Mouse (Mus musculus): Measurements from ENCODE around the gene Dnajc25.

Gene Dnajc25

DNA sequence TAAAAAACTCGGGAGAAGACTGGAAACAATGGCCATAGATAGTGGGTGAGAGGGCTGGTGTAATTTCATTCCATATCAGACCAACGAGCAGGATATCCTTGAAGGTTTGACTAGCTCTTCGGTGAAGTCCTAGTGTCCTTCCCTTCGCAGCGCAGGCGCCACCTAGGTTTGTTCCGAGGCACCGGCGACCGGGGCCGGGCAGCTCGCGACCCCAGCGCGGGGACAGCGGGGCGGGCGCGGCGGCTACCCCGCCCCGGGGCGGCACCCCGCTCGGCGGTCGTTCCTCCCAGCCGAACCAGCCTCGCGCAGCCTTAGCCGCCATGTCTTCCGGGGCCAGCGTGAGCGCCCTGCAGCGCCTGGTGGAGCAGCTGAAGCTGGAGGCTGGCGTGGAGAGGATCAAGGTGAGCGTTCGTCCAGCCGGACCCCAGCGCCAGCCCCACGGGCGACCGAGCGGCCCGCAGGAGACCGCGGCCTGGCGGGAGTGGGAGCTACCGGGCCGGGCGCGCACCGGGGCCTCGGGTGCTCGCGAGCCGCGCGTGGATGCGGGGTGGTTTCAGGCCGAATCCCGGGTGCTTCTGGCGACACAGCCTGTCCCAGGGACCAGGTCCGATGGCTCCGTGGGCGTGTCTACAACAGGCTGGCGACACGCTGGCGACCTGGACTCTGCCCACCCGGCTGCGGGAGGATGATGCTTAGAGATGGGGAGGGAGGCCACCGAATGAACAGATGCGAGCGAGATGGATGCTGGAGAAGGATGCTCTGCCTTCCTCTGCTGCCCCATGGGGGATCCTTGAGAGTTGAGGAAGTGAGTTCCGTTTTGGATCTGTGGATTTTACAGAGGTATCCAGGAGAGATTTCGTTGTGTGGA is 40.3 kb downstream of the Dnajc25 start, which contains the start of gene Gng10:
Gene Gng10, plus strand, starts transcription at position 171 of the 868 bp plus-strand sequence.
- TF ChIP-seq GATA4 (IDR thresholded peaks at IDR 0.05; ENCODE audit: insufficient replicate concordance, low read length): no peak

DNA sequence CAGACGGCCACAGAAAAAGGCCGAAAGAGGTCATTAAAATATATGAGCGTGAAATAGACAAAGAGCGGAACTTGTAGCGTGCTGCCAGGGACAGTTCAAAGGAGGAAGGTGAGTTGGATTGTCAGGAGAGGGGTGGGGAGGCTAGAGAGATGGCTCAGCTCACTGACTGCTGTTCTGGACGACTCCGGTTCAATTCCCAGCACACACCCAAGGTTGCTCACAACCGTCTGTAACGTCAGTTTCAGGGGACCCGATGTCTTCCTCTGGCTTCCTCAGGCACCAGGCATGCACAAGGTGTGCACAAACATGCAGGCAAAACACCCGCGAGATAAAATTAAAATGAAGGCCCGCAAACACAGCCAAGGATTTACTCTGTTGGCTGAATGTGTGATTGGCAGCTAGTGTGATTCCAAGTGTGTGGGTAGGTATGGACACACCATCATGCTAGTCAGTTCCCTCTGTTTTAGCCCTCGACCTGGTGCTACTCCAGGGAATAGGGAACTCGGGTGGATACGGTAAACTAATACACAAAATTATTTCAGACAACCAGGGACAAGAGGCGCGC is 41.0 kb downstream of the Dnajc25 start:
- no peak for TF ChIP-seq GATA4 (IDR thresholded peaks at IDR 0.05; ENCODE audit: insufficient replicate concordance, low read length)

DNA sequence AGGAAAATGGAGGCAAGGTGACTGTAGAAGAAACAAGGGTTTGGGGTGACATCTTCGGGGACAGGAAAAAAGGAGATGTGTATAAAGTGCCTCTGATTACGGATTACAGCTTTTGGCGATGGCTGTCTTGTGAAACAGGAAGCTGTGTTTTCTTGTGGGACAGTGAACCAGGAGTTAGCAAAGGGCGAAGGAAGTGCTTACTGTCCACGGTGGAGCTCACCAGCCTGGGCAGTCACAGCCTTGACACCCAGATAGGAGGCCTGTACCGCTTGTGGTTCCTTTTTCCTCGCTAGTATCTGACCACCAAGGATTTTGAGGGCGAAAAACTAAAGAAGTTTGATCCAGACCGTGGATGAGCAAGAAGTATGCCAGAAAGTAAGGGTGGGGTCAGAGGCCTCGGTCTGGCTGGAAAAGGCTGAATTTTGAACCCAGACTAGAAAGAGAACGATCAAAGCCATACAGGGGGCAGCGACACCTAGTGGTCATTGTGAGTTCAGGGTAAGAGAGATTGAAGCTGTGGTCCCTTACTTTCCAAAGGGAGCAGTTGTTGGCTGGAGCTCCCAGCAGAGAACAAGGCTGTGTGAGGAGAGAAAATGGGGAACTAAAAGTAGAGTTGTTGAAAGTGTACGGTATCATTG is 41.7 kb downstream of the Dnajc25 start:
- TF ChIP-seq GATA4 (IDR thresholded peaks at IDR 0.05; ENCODE audit: insufficient replicate concordance, low read length): no peak

- TF ChIP-seq GATA4 (IDR thresholded peaks at IDR 0.05; ENCODE audit: insufficient replicate concordance, low read length): no peak
Observed at GRCm38 (mm10) chr4:59037525-59037924, 42.7 kb downstream of the Dnajc25 start.

DNA sequence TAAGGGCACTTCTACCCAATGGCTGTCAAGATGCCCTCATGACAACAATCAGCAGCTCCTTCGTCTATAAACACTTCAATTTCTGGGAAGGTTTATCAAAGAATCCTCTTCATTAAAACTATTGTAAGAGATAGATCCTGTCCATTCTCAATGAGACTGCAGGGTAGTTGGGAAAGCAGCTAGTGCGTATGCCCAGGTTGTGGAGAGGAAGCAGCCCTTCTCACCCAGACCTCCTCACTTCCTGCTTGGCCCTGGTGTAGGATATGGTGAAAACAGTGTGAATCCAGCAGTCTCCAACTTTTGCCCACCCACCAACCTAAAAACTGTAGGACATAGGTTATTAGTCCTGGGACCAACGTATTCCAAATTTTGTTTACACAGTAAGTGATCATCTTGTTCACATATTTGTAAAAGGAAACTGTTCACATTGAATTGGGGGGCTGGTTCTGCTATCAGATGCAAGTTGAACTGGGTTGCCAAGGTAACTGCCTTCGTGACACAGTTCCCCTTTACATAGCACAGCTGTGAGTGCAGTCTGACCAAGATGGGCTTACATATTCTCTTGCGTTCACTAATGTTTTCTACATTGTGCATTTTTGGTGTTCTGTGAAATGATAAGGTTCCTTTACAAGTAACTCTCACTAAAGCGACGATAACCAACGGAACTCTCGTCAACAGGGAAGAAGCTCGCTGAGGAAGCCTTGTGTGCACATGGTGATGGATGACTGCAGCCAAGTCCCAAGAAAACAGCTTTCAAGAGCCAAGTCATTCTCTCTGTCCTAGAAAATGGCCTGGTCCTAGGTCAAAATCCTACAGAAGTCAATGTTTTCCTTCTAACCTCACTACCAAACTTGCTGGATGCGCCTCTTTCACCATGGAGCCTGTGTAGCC is 45.8 kb downstream of the Dnajc25 start:
- TF ChIP-seq GATA4 (IDR thresholded peaks at IDR 0.05; ENCODE audit: insufficient replicate concordance, low read length): no peak

- no peak for TF ChIP-seq GATA4 (IDR thresholded peaks at IDR 0.05; ENCODE audit: insufficient replicate concordance, low read length)
Observed at GRCm38 (mm10) chr4:59043074-59043473, 48.2 kb downstream of the Dnajc25 start.

DNA sequence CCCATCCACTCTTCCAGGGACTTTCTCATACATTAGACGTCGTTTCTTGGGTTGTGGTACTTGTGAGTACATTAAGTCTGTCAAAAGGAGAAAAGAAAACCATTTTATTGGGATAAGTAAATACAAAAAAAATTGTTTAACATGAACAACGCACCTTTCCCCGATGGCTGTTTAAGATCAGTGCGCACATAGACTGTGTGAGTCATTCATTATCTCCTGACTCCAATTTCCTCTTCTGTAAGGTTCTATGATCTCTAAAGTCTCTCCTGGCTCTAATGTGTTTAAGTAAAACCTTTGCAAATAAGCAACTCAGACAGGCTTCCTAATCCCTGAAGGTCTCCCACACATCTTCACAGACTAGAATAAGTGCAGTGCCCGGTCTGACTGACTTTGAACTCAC is 49.0 kb downstream of the Dnajc25 start:
- no peak for TF ChIP-seq GATA4 (IDR thresholded peaks at IDR 0.05; ENCODE audit: insufficient replicate concordance, low read length)

GRCm38 (mm10) chr4:59047222-59047621 is 52.4 kb downstream of the Dnajc25 start:
- no peak for TF ChIP-seq GATA4 (IDR thresholded peaks at IDR 0.05; ENCODE audit: insufficient replicate concordance, low read length)

DNA sequence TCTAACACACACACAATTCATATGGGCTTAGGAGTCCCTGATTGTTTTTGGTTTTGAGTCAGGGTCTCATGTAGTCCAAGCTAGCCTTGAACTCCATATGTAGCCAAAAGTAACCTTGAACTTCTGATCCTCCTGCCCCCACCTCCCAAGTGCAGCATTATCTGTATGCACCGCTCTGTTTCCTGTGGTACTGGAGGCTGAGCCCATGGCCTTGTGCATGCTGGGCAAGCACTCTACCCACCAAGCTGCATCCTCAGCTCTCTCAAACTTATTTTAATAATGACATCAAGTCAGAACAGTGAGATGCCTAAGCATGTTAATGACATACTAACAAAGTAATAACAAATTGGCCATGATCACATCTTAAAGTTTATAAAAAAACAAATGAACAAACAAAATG is 56.2 kb downstream of the Dnajc25 start:
- TF ChIP-seq GATA4 (IDR thresholded peaks at IDR 0.05; ENCODE audit: insufficient replicate concordance, low read length): no peak

GRCm38 (mm10) chr4:59057929-59058328 is 63.1 kb downstream of the Dnajc25 start:
- no peak for TF ChIP-seq GATA4 (IDR thresholded peaks at IDR 0.05; ENCODE audit: insufficient replicate concordance, low read length)

- TF ChIP-seq GATA4 (IDR thresholded peaks at IDR 0.05; ENCODE audit: insufficient replicate concordance, low read length): no peak
Observed at GRCm38 (mm10) chr4:59062526-59062925, 67.7 kb downstream of the Dnajc25 start.

GRCm38 (mm10) chr4:59069276-59069675 is 74.4 kb downstream of the Dnajc25 start:
- no peak for TF ChIP-seq GATA4 (IDR thresholded peaks at IDR 0.05; ENCODE audit: insufficient replicate concordance, low read length)
